Comparison of ENCODE assay signal across 11 mouse cellular contexts in genomic region chr1:170791001-170791400, GRCm38 (mm10).
"Had no signal": no experiment of that assay in that cellular context is flagged by ENCODE, and none has a peak within 500 bp of the region (broad histone marks: within the 10 kb centered on the region; RNA-seq: fewer than 3 reads in every experiment).

No protein-coding gene starts in this region.

- H3K4me1 ChIP-seq: kidney, embryonic 15.5 days; limb, embryonic 12.5 days; liver, embryonic 13.5 days; neural tube, embryonic 15.5 days had no signal

- H3K9ac ChIP-seq: kidney, embryonic 15.5 days; limb, embryonic 12.5 days; liver, embryonic 13.5 days; liver, postnatal 0 days; midbrain, embryonic 13.5 days; neural tube, embryonic 15.5 days had no signal

- H3K27me3 ChIP-seq: kidney, embryonic 15.5 days; limb, embryonic 12.5 days; liver, embryonic 13.5 days; midbrain, embryonic 13.5 days; neural tube, embryonic 15.5 days had no signal

- ATAC-seq: intestine, embryonic 16.5 days; liver, postnatal 0 days; midbrain, embryonic 13.5 days had no signal

- H3K4me3 ChIP-seq: kidney, embryonic 15.5 days; limb, embryonic 12.5 days; liver, embryonic 13.5 days; midbrain, embryonic 13.5 days; neural tube, embryonic 15.5 days had no signal

- H3K4me2 ChIP-seq: kidney, embryonic 15.5 days; limb, embryonic 12.5 days; liver, embryonic 13.5 days; midbrain, embryonic 13.5 days; neural tube, embryonic 15.5 days had no signal

- H3K27ac ChIP-seq: kidney, embryonic 15.5 days; limb, embryonic 12.5 days; liver, embryonic 13.5 days; midbrain, embryonic 13.5 days; neural tube, embryonic 15.5 days; stomach, postnatal 0 days had no signal

- DNase-seq: kidney, adult 2 months; kidney, postnatal 14 days; liver; liver, embryonic 13.5 days; liver, postnatal 0 days had no signal

- H3K9me3 ChIP-seq: kidney, embryonic 15.5 days; limb, embryonic 12.5 days; liver, embryonic 13.5 days; midbrain, embryonic 13.5 days; neural tube, embryonic 15.5 days had no signal
